23 mouse cellular contexts compared by ENCODE assay signal in genomic region chr11:110534856-110535255, GRCm38 (mm10).
DNase-seq lines count a peak whose midpoint lies in the region; ATAC-seq and TF ChIP-seq lines count a peak whose summit lies in the region.
"Had no signal": no experiment of that assay in that cellular context is flagged by ENCODE, and none has a peak within 500 bp of the region (broad histone marks: within the 10 kb centered on the region; RNA-seq: fewer than 3 reads in every experiment).

No protein-coding gene starts in this region.

- H3K36me3 ChIP-seq in embryonic facial prominence, embryonic 13.5 days, result no peaks in the 10 kb centered on the region
- H3K36me3 ChIP-seq in limb, embryonic 12.5 days, result no peaks in the 10 kb centered on the region
- no peaks in the 10 kb centered on the region for H3K36me3 ChIP-seq in liver, postnatal 0 days (replicated peaks; ENCODE audit: insufficient read depth, low read length)
- H3K36me3 ChIP-seq: forebrain, embryonic 10.5 days; heart, embryonic 10.5 days; hindbrain, embryonic 13.5 days had no signal

- TF ChIP-seq EP300 in liver, postnatal 0 days (IDR thresholded peaks at IDR 0.05; ENCODE audit: low read depth), result no peak

- WGBS in embryonic facial prominence, embryonic 13.5 days, result 24% methylated on average over 4 of the region's 4 CpGs
- 38% methylated on average over 4 of the region's 4 CpGs for WGBS in limb, embryonic 12.5 days
- 78% methylated on average over 4 of the region's 4 CpGs for WGBS in liver, postnatal 0 days (ENCODE audit: insufficient replicate concordance)

- ATAC-seq in embryonic facial prominence, embryonic 13.5 days (ENCODE audit: insufficient number of reproducible peaks, insufficient read depth, low FRiP score, low TSS enrichment, low read depth), result peak; percentile 62; the same call in 1 of the 2 replicates
- peak; percentile 77; the same call in 1 of the 2 replicates for ATAC-seq in limb, embryonic 12.5 days (ENCODE audit: insufficient number of reproducible peaks, insufficient read depth, low FRiP score, low TSS enrichment, low read depth)
- no peak for ATAC-seq in liver, postnatal 0 days
- ATAC-seq in CD4-positive, CD25-positive, alpha-beta regulatory T cell, adult 4 months, result no peak
- ATAC-seq: activated CD4-positive, CD25-positive, alpha-beta regulatory T cell, adult 4 months; forebrain, embryonic 14.5 days; hindbrain, postnatal 0 days; Patski had no signal

- DNase-seq in heart, adult 11 months, result peak; percentile 10
- DNase-seq in heart, postnatal 4 days, result no peak
- peak; percentile 7 for DNase-seq in mesoderm, embryonic 11.5 days (ENCODE audit: low read depth, low spot score)
- DNase-seq in liver, postnatal 0 days, result no peak
- DNase-seq: adrenal gland, postnatal 14 days; cerebellum, adult 11-12 months; cerebellum, adult 9-10 months; cerebellum, postnatal 25 days; gastrocnemius, postnatal 36 days; heart, adult 18-20 months; heart, postnatal 10 days had no signal

- H3K9ac ChIP-seq in embryonic facial prominence, embryonic 13.5 days, result no peak overlapping the region
- no peak overlapping the region for H3K9ac ChIP-seq in limb, embryonic 12.5 days (replicated peaks)
- H3K9ac ChIP-seq in liver, postnatal 0 days (replicated peaks), result no peak overlapping the region
- H3K9ac ChIP-seq: hindbrain, embryonic 13.5 days had no signal

- H3K4me2 ChIP-seq in embryonic facial prominence, embryonic 13.5 days, result peak overlapping the region; percentile 41
- H3K4me2 ChIP-seq in limb, embryonic 12.5 days, result peak overlapping the region; percentile 1; the same call in 1 of the 2 replicates
- no peak overlapping the region for H3K4me2 ChIP-seq in liver, postnatal 0 days (ENCODE audit: low read depth, low read length)
- H3K4me2 ChIP-seq: hindbrain, embryonic 13.5 days had no signal

- TF ChIP-seq CTCF in liver, postnatal 0 days (IDR thresholded peaks at IDR 0.05; ENCODE audit: low read depth), result no peak

- H3K4me1 ChIP-seq in embryonic facial prominence, embryonic 13.5 days, result peaks cover 22% of the 10 kb centered on the region
- peaks cover 15% of the 10 kb centered on the region; the same call in 1 of the 2 replicates for H3K4me1 ChIP-seq in limb, embryonic 12.5 days (replicated peaks)
- H3K4me1 ChIP-seq in liver, postnatal 0 days (ENCODE audit: insufficient read depth), result no peaks in the 10 kb centered on the region
- H3K4me1 ChIP-seq: forebrain, embryonic 10.5 days; heart, embryonic 10.5 days; hindbrain, embryonic 13.5 days had no signal

- no peaks in the 10 kb centered on the region for H3K9me3 ChIP-seq in embryonic facial prominence, embryonic 13.5 days
- H3K9me3 ChIP-seq in limb, embryonic 12.5 days, result no peaks in the 10 kb centered on the region; the same call in 1 of the 2 replicates
- 0 out of 2 replicates have a peak, but pooled peaks cover 2% of the 10 kb centered on the region for H3K9me3 ChIP-seq in liver, postnatal 0 days (ENCODE audit: low read length)
- H3K9me3 ChIP-seq: forebrain, embryonic 10.5 days; heart, embryonic 10.5 days; hindbrain, embryonic 13.5 days had no signal

- H3K27me3 ChIP-seq in embryonic facial prominence, embryonic 13.5 days, result no peaks in the 10 kb centered on the region
- H3K27me3 ChIP-seq in limb, embryonic 12.5 days, result no peaks in the 10 kb centered on the region
- H3K27me3 ChIP-seq in liver, postnatal 0 days (ENCODE audit: insufficient read depth, low read length), result no peaks in the 10 kb centered on the region
- H3K27me3 ChIP-seq: CH12.LX; hindbrain, embryonic 13.5 days; Patski had no signal

- H3K27ac ChIP-seq in embryonic facial prominence, embryonic 13.5 days, result peak overlapping the region; percentile 78
- H3K27ac ChIP-seq in limb, embryonic 12.5 days, result 0 out of 2 replicates have a peak overlapping the region, but pooled peaks have one; percentile 56
- no peak overlapping the region for H3K27ac ChIP-seq in liver, postnatal 0 days (ENCODE audit: low read depth)
- H3K27ac ChIP-seq: forebrain, embryonic 10.5 days; heart, embryonic 10.5 days; hindbrain, embryonic 13.5 days; hindbrain, postnatal 0 days had no signal

- no peak overlapping the region; the same call in 1 of the 2 replicates for H3K4me3 ChIP-seq in embryonic facial prominence, embryonic 13.5 days
- no peak overlapping the region for H3K4me3 ChIP-seq in limb, embryonic 12.5 days (replicated peaks)
- no peak overlapping the region for H3K4me3 ChIP-seq in liver, postnatal 0 days (ENCODE audit: low read depth, low read length)
- H3K4me3 ChIP-seq: erythroblast, embryonic 14.5 days; forebrain, embryonic 10.5 days; heart, embryonic 10.5 days; hindbrain, embryonic 13.5 days had no signal

Comparison
In these comparisons a context has a peak if more than half of its experiments do, and no peak if none do; other contexts are left out.
1. DNase-seq: peak in heart, adult 11 months (single experiment) and mesoderm, embryonic 11.5 days (single experiment); none in heart, postnatal 4 days (single experiment) and liver, postnatal 0 days (single experiment).
2. ATAC-seq: peak in embryonic facial prominence, embryonic 13.5 days (single experiment) and limb, embryonic 12.5 days (single experiment); none in liver, postnatal 0 days (single experiment) and CD4-positive, CD25-positive, alpha-beta regulatory T cell, adult 4 months (single experiment).